Mouse (Mus musculus): ENCODE measurements around the gene Spc24. TPM values are rescaled to one million over a fixed set of nuclear protein-coding genes. Genes with fewer than 3 reads are reported as not detected.

The Spc24 gene
- total and polyA plus RNA-seq, 3 experiments = 5.1 to 6.8 (median 6.0) TPM

DNA sequence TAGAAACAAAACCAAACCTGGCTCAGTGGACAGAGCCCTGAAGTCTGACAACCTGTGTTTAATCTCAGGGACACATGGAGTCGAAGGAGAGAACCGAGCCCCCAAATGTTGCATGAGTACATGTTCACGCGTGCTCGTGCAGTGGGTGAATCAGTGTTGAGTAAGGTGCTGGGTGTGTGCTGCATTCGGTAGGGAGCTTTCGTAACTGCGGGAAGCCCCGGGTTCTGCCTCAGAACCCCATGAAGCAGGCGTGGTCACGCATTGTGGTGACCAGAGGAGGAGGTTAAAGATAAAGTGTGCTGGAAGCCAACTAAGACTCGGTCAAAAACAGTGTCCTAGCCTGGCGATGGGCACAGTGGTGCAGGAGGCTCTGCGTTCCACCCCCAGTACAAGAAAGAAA lies 19.7 kb downstream of the Spc24 start:
- no peaks in the 10 kb centered on the region for H3K79me2 ChIP-seq (replicated peaks; ENCODE audit: control insufficient read depth, insufficient read depth, low read length)
- H3K36me3 ChIP-seq (ENCODE audit: control insufficient read depth, insufficient read depth, low read length) = no peaks in the 10 kb centered on the region
- no peaks in the 10 kb centered on the region for H3K4me1 ChIP-seq (ENCODE audit: control insufficient read depth, insufficient read depth, low read length)
- TF ChIP-seq POLR2A (IDR thresholded peaks at IDR 0.05; ENCODE audit: insufficient read depth, low read depth, low read length) = no peak
- no peak for TF ChIP-seq CTCF (IDR thresholded peaks at IDR 0.05)
- TF ChIP-seq EP300 (IDR thresholded peaks at IDR 0.05; ENCODE audit: insufficient read depth, low read depth, low read length) = no peak
- H3K9ac ChIP-seq (ENCODE audit: low read depth, low read length) = no peak overlapping the region
- no peak overlapping the region for H3K4me3 ChIP-seq
- no peaks in the 10 kb centered on the region for H3K27me3 ChIP-seq (ENCODE audit: control insufficient read depth, insufficient read depth, low read length)
- intact Hi-C loops (cut with DNase I) = no loop called here
- no peak overlapping the region for H3K27ac ChIP-seq
- DNase-seq = no peak
- WGBS = 91% methylated on average over 14 of the region's 14 CpGs

DNA sequence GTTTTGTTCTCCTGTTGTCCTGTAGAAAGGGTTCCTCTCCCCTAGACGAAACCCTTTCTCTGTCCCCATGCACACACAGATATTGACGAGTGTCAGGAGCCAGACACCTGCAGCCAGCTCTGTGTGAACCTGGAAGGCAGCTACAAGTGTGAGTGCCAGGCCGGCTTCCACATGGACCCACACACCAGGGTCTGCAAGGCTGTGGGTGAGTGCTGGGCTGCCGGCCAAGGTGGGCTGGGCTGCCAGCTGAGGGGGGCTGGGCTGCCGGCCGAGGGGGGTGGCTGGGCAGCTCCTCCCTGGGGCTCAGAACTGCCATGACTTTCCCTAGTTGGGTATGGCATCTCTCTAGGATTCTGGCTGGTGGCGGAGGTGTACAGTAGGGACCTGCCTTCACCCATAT lies 21.3 kb downstream of the Spc24 start:
- DNase-seq = no peak
- H3K4me3 ChIP-seq = no peak overlapping the region
- H3K4me1 ChIP-seq (ENCODE audit: control insufficient read depth, insufficient read depth, low read length) = no peaks in the 10 kb centered on the region
- 79% methylated on average over 7 of the region's 7 CpGs for WGBS
- no peak overlapping the region for H3K9ac ChIP-seq (ENCODE audit: low read depth, low read length)
- H3K36me3 ChIP-seq (ENCODE audit: control insufficient read depth, insufficient read depth, low read length) = no peaks in the 10 kb centered on the region
- H3K27me3 ChIP-seq (ENCODE audit: control insufficient read depth, insufficient read depth, low read length) = no peaks in the 10 kb centered on the region
- no peak overlapping the region for H3K27ac ChIP-seq
- H3K79me2 ChIP-seq (replicated peaks; ENCODE audit: control insufficient read depth, insufficient read depth, low read length) = no peaks in the 10 kb centered on the region
- TF ChIP-seq EP300 (IDR thresholded peaks at IDR 0.05; ENCODE audit: insufficient read depth, low read depth, low read length) (no peak), POLR2A (IDR thresholded peaks at IDR 0.05; ENCODE audit: insufficient read depth, low read depth, low read length) (no peak), CTCF (IDR thresholded peaks at IDR 0.05) (no peak)
- intact Hi-C loops (cut with DNase I) = no loop called here

DNA sequence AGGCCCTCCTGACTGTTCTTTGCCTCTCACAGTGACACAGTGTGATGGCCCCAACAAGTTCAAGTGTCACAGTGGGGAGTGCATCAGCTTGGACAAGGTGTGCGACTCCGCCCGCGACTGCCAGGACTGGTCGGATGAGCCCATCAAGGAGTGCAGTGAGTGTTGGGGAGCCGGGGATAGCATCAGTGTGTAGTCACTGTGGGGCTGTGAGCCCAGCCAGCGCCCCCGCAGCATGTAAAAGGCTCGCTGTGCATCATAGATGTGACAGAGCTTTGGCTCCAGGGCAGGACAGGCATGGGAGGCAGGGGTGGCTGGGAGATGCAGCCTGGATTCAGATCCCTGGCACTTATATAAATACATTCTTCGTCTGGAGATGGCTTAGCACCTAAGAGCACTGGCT lies 22.9 kb downstream of the Spc24 start:
- no peak for TF ChIP-seq CTCF (IDR thresholded peaks at IDR 0.05)
- TF ChIP-seq EP300 (IDR thresholded peaks at IDR 0.05; ENCODE audit: insufficient read depth, low read depth, low read length) = no peak
- TF ChIP-seq POLR2A (IDR thresholded peaks at IDR 0.05; ENCODE audit: insufficient read depth, low read depth, low read length) = no peak
- Histone ChIP-seq H3K4me3 (no peak overlapping the region), H3K79me2 (replicated peaks; ENCODE audit: control insufficient read depth, insufficient read depth, low read length) (no peaks in the 10 kb centered on the region), H3K36me3 (ENCODE audit: control insufficient read depth, insufficient read depth, low read length) (no peaks in the 10 kb centered on the region), H3K4me1 (ENCODE audit: control insufficient read depth, insufficient read depth, low read length) (no peaks in the 10 kb centered on the region), H3K27ac (no peak overlapping the region), H3K9ac (ENCODE audit: low read depth, low read length) (no peak overlapping the region), H3K27me3 (ENCODE audit: control insufficient read depth, insufficient read depth, low read length) (no peaks in the 10 kb centered on the region)
- DNase-seq = no peak
- 97% methylated on average over 10 of the region's 10 CpGs for WGBS
- intact Hi-C loops (cut with DNase I) = no loop called here

DNA sequence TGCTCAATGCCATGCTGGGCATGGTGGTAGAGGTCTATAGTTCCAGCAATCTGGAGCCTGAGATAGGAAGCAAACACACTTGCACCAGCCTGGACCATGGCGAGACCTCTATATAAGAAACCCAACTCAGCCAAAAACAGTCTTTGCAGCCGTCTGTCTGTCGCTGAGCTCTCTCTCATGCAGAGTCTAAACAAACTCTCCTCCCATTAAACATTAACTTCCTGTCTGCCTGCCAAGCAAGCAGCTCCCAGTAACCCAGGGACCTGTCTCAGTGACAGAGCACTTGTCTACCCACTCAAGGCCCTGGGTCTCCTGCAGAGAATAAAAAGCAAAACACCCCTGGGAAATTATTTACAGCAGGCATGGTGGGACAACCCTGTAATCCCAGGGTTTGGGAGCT lies 23.5 kb downstream of the Spc24 start:
- H3K27me3 ChIP-seq (ENCODE audit: control insufficient read depth, insufficient read depth, low read length) = no peaks in the 10 kb centered on the region
- no peak for DNase-seq
- no peaks in the 10 kb centered on the region for H3K79me2 ChIP-seq (replicated peaks; ENCODE audit: control insufficient read depth, insufficient read depth, low read length)
- no peak overlapping the region for H3K4me3 ChIP-seq
- intact Hi-C loops (cut with DNase I) = no loop called here
- 74% methylated on average over 3 of the region's 3 CpGs for WGBS
- H3K27ac ChIP-seq = no peak overlapping the region
- no peaks in the 10 kb centered on the region for H3K4me1 ChIP-seq (ENCODE audit: control insufficient read depth, insufficient read depth, low read length)
- H3K9ac ChIP-seq (ENCODE audit: low read depth, low read length) = no peak overlapping the region
- H3K36me3 ChIP-seq (ENCODE audit: control insufficient read depth, insufficient read depth, low read length) = no peaks in the 10 kb centered on the region
- TF ChIP-seq EP300 (IDR thresholded peaks at IDR 0.05; ENCODE audit: insufficient read depth, low read depth, low read length) (no peak), CTCF (IDR thresholded peaks at IDR 0.05) (no peak), POLR2A (IDR thresholded peaks at IDR 0.05; ENCODE audit: insufficient read depth, low read depth, low read length) (no peak)

DNA sequence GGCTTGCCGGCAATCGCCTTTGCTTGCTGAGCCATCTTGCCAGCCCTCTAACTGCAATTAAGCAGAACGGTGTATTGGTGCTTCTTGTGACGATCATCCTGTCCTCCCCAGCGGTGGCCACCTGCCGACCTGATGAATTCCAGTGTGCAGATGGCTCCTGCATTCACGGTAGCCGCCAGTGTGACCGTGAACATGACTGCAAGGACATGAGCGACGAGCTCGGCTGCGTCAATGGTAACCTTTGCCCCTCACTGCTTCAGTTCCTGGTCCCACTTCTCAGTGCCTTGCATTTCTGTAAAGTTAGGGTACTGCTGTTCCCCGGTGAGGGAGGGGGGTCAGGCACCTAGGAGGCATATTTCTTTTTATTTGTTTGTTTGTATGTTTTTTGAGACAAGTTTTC lies 25.0 kb downstream of the Spc24 start:
- H3K36me3 ChIP-seq (ENCODE audit: control insufficient read depth, insufficient read depth, low read length) = no peaks in the 10 kb centered on the region
- no peak for DNase-seq
- 94% methylated on average over 14 of the region's 14 CpGs for WGBS

DNA sequence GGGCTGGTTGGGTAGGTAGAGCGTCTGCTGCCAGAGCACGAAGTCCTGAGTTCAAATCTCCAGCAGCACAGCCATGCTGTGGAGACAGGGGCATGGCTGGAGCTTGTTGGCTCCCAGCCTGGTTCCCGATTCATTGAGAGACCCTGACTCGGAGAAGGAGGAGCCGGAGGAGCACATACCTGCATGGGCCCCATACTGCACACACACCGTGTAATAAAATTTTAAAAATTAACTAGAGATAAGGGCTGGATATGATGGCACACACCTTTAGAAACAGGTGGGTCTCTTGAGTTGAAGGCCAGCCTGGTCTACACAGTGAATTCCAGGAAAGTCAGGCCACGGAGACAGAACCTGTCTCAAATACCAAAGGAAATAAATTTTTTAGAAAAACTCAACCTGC lies 26.1 kb downstream of the Spc24 start:
- no peak overlapping the region for H3K9ac ChIP-seq (ENCODE audit: low read depth, low read length)
- H3K4me1 ChIP-seq (ENCODE audit: control insufficient read depth, insufficient read depth, low read length) = peaks cover 2% of the 10 kb centered on the region; the same call in 1 of the 2 replicates
- H3K27ac ChIP-seq = no peak overlapping the region
- no peaks in the 10 kb centered on the region for H3K36me3 ChIP-seq (ENCODE audit: control insufficient read depth, insufficient read depth, low read length)
- no peaks in the 10 kb centered on the region for H3K79me2 ChIP-seq (replicated peaks; ENCODE audit: control insufficient read depth, insufficient read depth, low read length)
- no peaks in the 10 kb centered on the region for H3K27me3 ChIP-seq (ENCODE audit: control insufficient read depth, insufficient read depth, low read length)
- intact Hi-C loops (cut with DNase I) = no loop called here
- WGBS = 96% methylated on average over 7 of the region's 7 CpGs
- DNase-seq = no peak
- no peak for TF ChIP-seq EP300 (IDR thresholded peaks at IDR 0.05; ENCODE audit: insufficient read depth, low read depth, low read length)
- TF ChIP-seq CTCF (IDR thresholded peaks at IDR 0.05) = no peak
- no peak for TF ChIP-seq POLR2A (IDR thresholded peaks at IDR 0.05; ENCODE audit: insufficient read depth, low read depth, low read length)
- no peak overlapping the region for H3K4me3 ChIP-seq

More for the DNA sequence above, 25.0 kb downstream of the Spc24 start:
- no peak overlapping the region for H3K9ac ChIP-seq (ENCODE audit: low read depth, low read length)
- no peak for TF ChIP-seq EP300 (IDR thresholded peaks at IDR 0.05; ENCODE audit: insufficient read depth, low read depth, low read length)
- TF ChIP-seq CTCF (IDR thresholded peaks at IDR 0.05) = no peak
- TF ChIP-seq POLR2A (IDR thresholded peaks at IDR 0.05; ENCODE audit: insufficient read depth, low read depth, low read length) = no peak
- no peaks in the 10 kb centered on the region for H3K4me1 ChIP-seq (ENCODE audit: control insufficient read depth, insufficient read depth, low read length)
- intact Hi-C loops (cut with DNase I) = no loop called here
- H3K27ac ChIP-seq = no peak overlapping the region
- no peaks in the 10 kb centered on the region for H3K79me2 ChIP-seq (replicated peaks; ENCODE audit: control insufficient read depth, insufficient read depth, low read length)
- no peak overlapping the region for H3K4me3 ChIP-seq
- H3K27me3 ChIP-seq (ENCODE audit: control insufficient read depth, insufficient read depth, low read length) = no peaks in the 10 kb centered on the region

Measured in heart, adult 2 months (tissue).